Mouse (Mus musculus) E14TG2a.4 (cell line): ENCODE data around the gene Serinc5.

Source experiments
- CTCF ChIP-seq: conservative IDR thresholded peaks from 2 replicates; pipeline ENCODE4 v1.5.1; 2014; ENCODE audit warnings: low read length
- NANOG ChIP-seq: IDR thresholded peaks from 2 replicates; pipeline ENCODE4 v1.6.1; 2014; ENCODE audit warnings: borderline replicate concordance, low read length, mixed read lengths
- POU5F1 ChIP-seq: IDR thresholded peaks from 2 replicates; pipeline ENCODE4 v1.6.1; 2014; ENCODE audit warnings: low read length, borderline replicate concordance

GRCm38 (mm10) chr13:92706342-92707061, 95.6 kb downstream of the Serinc5 start:
- TF ChIP-seq CTCF (no peak), POU5F1 (no peak), NANOG (no peak)
